Mouse (Mus musculus) CH12.LX (cell line): ENCODE results near the gene Vim. TPM values are rescaled to one million over a fixed set of nuclear protein-coding genes. Genes with fewer than 3 reads are reported as not detected.

ENCODE experiments used
- DNase-seq: peaks from one replicate; pipeline ENCODE4 v3.0.0-alpha.2; 2013; ENCODE audit errors: extremely low read depth
- H3K27ac ChIP-seq: 2 replicates; pipeline ENCODE4 v1.5.1; 2012; ENCODE audit warnings: low read depth, mild to moderate bottlenecking, control low read depth, moderate library complexity; ENCODE audit not compliant: insufficient read depth
- H3K27me3 ChIP-seq: replicated peaks from 2 replicates; pipeline ENCODE3; 2012; ENCODE audit warnings: inconsistent platforms
- H3K36me3 ChIP-seq, 2 experiments: replicated peaks in 1 of 2; 2 replicates each; pipeline versions ENCODE3 to v1.6.1; 2012; ENCODE audit warnings: inconsistent platforms in 1 of 2, low read length in 1 of 2, mild to moderate bottlenecking in 1 of 2, mixed read lengths in 1 of 2, moderate library complexity in 1 of 2; ENCODE audit not compliant: control insufficient read depth in 1 of 2, insufficient read depth in 1 of 2
- H3K4me1 ChIP-seq, 2 experiments: 2 replicates each; pipeline ENCODE4 v1.6.1; 2012; ENCODE audit warnings: inconsistent platforms in 1 of 2, moderate library complexity in 1 of 2; ENCODE audit not compliant: insufficient read depth in 2 of 2, control insufficient read depth in 1 of 2
- H3K4me2 ChIP-seq: 2 replicates; pipeline ENCODE4 v1.6.1; 2012; ENCODE audit warnings: low read depth, mild to moderate bottlenecking, control low read depth; ENCODE audit not compliant: poor library complexity, insufficient read depth, severe bottlenecking
- H3K4me3 ChIP-seq, 3 experiments: fragments of 150-350 bp in 1 of 3; sonication (generic) in 1 of 3; replicated peaks in 1 of 3; 2 replicates each; pipeline versions ENCODE3 to v1.5.1; 2011 to 2012; ENCODE audit warnings: low read depth in 2 of 3, low read length in 2 of 3, mild to moderate bottlenecking in 2 of 3, moderate library complexity in 2 of 3, control low read depth in 1 of 3, improper control_type of control experiment in 1 of 3, inconsistent platforms in 1 of 3, mixed read lengths in 1 of 3; ENCODE audit not compliant: poor library complexity in 1 of 3
- H3K79me2 ChIP-seq: replicated peaks from 2 replicates; pipeline ENCODE4 v1.6.1; 2012; ENCODE audit warnings: mild to moderate bottlenecking, moderate library complexity; ENCODE audit not compliant: control insufficient read depth, poor library complexity, insufficient read depth, severe bottlenecking; ENCODE audit errors: extremely low read depth
- H3K9ac ChIP-seq: 2 replicates; pipeline ENCODE4 v1.6.1; 2012; ENCODE audit warnings: low read depth, mild to moderate bottlenecking, control low read depth, moderate library complexity; ENCODE audit not compliant: insufficient read depth
- H3K9me3 ChIP-seq: replicated peaks from 2 replicates; pipeline ENCODE3; 2012; ENCODE audit warnings: low read length, inconsistent platforms, mixed read lengths
- BHLHE40 ChIP-seq: IDR thresholded peaks from 2 replicates; pipeline ENCODE4 v1.6.1; 2011; ENCODE audit warnings: mild to moderate bottlenecking, low read depth, low read length, improper control_type of control experiment
- CHD1 ChIP-seq: IDR thresholded peaks from 2 replicates; pipeline ENCODE4 v1.6.1; 2012; ENCODE audit warnings: low read depth, low read length, improper control_type of control experiment, inconsistent platforms
- CHD2 ChIP-seq: IDR thresholded peaks from 2 replicates; pipeline ENCODE4 v1.6.1; 2011; ENCODE audit warnings: low read length, improper control_type of control experiment
- CTCF ChIP-seq, 2 experiments: IDR thresholded peaks in 1 of 2; conservative IDR thresholded peaks in 1 of 2; 2 replicates each; pipeline ENCODE4 v1.5.1; 2011 to 2012; ENCODE audit warnings: low read depth in 2 of 2, low read length in 2 of 2, improper control_type of control experiment in 1 of 2, inconsistent platforms in 1 of 2, mild to moderate bottlenecking in 1 of 2, moderate library complexity in 1 of 2
- E2F4 ChIP-seq: IDR thresholded peaks from 2 replicates; pipeline ENCODE4 v1.6.1; 2011; ENCODE audit warnings: low read depth, low read length, improper control_type of control experiment; ENCODE audit not compliant: insufficient replicate concordance
- ELF1 ChIP-seq: IDR thresholded peaks from 2 replicates; pipeline ENCODE4 v1.6.1; 2014; ENCODE audit warnings: low read depth, mild to moderate bottlenecking, inconsistent platforms, low read length, improper control_type of control experiment
- EP300 ChIP-seq: IDR thresholded peaks from 2 replicates; pipeline ENCODE4 v1.6.1; 2011; ENCODE audit warnings: low read length, improper control_type of control experiment
- ETS1 ChIP-seq: conservative IDR thresholded peaks from 2 replicates; pipeline ENCODE4 v1.6.1; 2012; ENCODE audit warnings: low read depth, mild to moderate bottlenecking, inconsistent platforms, low read length, improper control_type of control experiment, moderate library complexity
- GABPA ChIP-seq: IDR thresholded peaks from 2 replicates; pipeline ENCODE4 v1.6.1; 2012; ENCODE audit warnings: low read depth, low read length, improper control_type of control experiment, inconsistent platforms; ENCODE audit not compliant: insufficient replicate concordance
- HCFC1 ChIP-seq: IDR thresholded peaks from 2 replicates; pipeline ENCODE4 v1.6.1; 2012; ENCODE audit warnings: low read depth, mild to moderate bottlenecking, inconsistent platforms, low read length, improper control_type of control experiment
- IRF4 ChIP-seq: IDR thresholded peaks from 2 replicates; pipeline ENCODE4 v1.6.1; 2014; ENCODE audit warnings: low read depth, mild to moderate bottlenecking, inconsistent platforms, low read length, improper control_type of control experiment
- JUN ChIP-seq: IDR thresholded peaks from 2 replicates; pipeline ENCODE4 v1.6.1; 2011; ENCODE audit warnings: low read depth, mild to moderate bottlenecking, low read length, improper control_type of control experiment, moderate library complexity; ENCODE audit not compliant: insufficient read depth
- JUND ChIP-seq: conservative IDR thresholded peaks from 2 replicates; pipeline ENCODE4 v1.6.1; 2011; ENCODE audit warnings: low read depth, low read length, improper control_type of control experiment
- KAT2A ChIP-seq: IDR thresholded peaks from 2 replicates; pipeline ENCODE4 v1.6.1; 2012; ENCODE audit warnings: low read length, improper control_type of control experiment, inconsistent platforms; ENCODE audit not compliant: insufficient replicate concordance
- MAFK ChIP-seq: IDR thresholded peaks from 2 replicates; pipeline ENCODE4 v1.6.1; 2011; ENCODE audit warnings: low read length, improper control_type of control experiment; ENCODE audit not compliant: insufficient replicate concordance
- MAX ChIP-seq: IDR thresholded peaks from 2 replicates; pipeline ENCODE4 v1.6.1; 2011; ENCODE audit warnings: low read length, improper control_type of control experiment
- MAZ ChIP-seq: IDR thresholded peaks from 2 replicates; pipeline ENCODE4 v1.6.1; 2012; ENCODE audit warnings: low read depth, mild to moderate bottlenecking, inconsistent platforms, low read length, improper control_type of control experiment, moderate library complexity
- MEF2A ChIP-seq: IDR thresholded peaks from 2 replicates; pipeline ENCODE4 v1.6.1; 2014; ENCODE audit warnings: low read depth, mild to moderate bottlenecking, inconsistent platforms, low read length, improper control_type of control experiment, borderline replicate concordance
- MXI1 ChIP-seq: IDR thresholded peaks from 2 replicates; pipeline ENCODE4 v1.6.1; 2011; ENCODE audit warnings: mild to moderate bottlenecking, low read depth, low read length, improper control_type of control experiment
- MYC ChIP-seq: IDR thresholded peaks from 2 replicates; pipeline ENCODE4 v1.6.1; 2011; ENCODE audit warnings: low read depth, mild to moderate bottlenecking, improper control_type of control experiment, low read length
- NELFE ChIP-seq: IDR thresholded peaks from 2 replicates; pipeline ENCODE4 v1.6.1; 2011; ENCODE audit warnings: low read depth, low read length, improper control_type of control experiment
- NRF1 ChIP-seq: IDR thresholded peaks from 2 replicates; pipeline ENCODE4 v1.6.1; 2014; ENCODE audit warnings: low read depth, mild to moderate bottlenecking, inconsistent platforms, low read length, improper control_type of control experiment, moderate library complexity
- PAX5 ChIP-seq: IDR thresholded peaks from 2 replicates; pipeline ENCODE4 v1.6.1; 2012; ENCODE audit warnings: low read length, inconsistent platforms, mixed read lengths
- POLR2A ChIP-seq: IDR thresholded peaks from 2 replicates; pipeline ENCODE4 v1.6.1; 2011; ENCODE audit warnings: low read depth, mild to moderate bottlenecking, improper control_type of control experiment, low read length
- POLR2AphosphoS2 ChIP-seq: IDR thresholded peaks from 2 replicates; pipeline ENCODE4 v1.6.1; 2011; ENCODE audit warnings: low read depth, low read length, improper control_type of control experiment
- RAD21 ChIP-seq: IDR thresholded peaks from 2 replicates; pipeline ENCODE4 v1.6.1; 2011; ENCODE audit warnings: low read depth, mild to moderate bottlenecking, low read length, improper control_type of control experiment, moderate library complexity
- RCOR1 ChIP-seq: conservative IDR thresholded peaks from 2 replicates; pipeline ENCODE4 v1.6.1; 2012; ENCODE audit warnings: low read depth, mild to moderate bottlenecking, inconsistent platforms, low read length, improper control_type of control experiment
- SIN3A ChIP-seq: IDR thresholded peaks from 2 replicates; pipeline ENCODE4 v1.6.1; 2012; ENCODE audit warnings: low read length, improper control_type of control experiment, inconsistent platforms
- SMC3 ChIP-seq: IDR thresholded peaks from 2 replicates; pipeline ENCODE4 v1.6.1; 2011; ENCODE audit warnings: low read depth, low read length, improper control_type of control experiment
- TBP ChIP-seq: conservative IDR thresholded peaks from 2 replicates; pipeline ENCODE4 v1.6.1; 2011; ENCODE audit warnings: low read depth, low read length, improper control_type of control experiment
- TCF12 ChIP-seq: IDR thresholded peaks from 2 replicates; pipeline ENCODE4 v1.6.1; 2014; ENCODE audit warnings: low read depth, mild to moderate bottlenecking, inconsistent platforms, low read length, improper control_type of control experiment
- UBTF ChIP-seq: IDR thresholded peaks from 2 replicates; pipeline ENCODE4 v1.6.1; 2012; ENCODE audit warnings: low read depth, mild to moderate bottlenecking, inconsistent platforms, low read length, improper control_type of control experiment, moderate library complexity
- USF1 ChIP-seq: IDR thresholded peaks from 2 replicates; pipeline ENCODE4 v1.6.1; 2014; ENCODE audit warnings: low read depth, mild to moderate bottlenecking, inconsistent platforms, low read length, improper control_type of control experiment
- USF2 ChIP-seq: conservative IDR thresholded peaks from 2 replicates; pipeline ENCODE4 v1.6.1; 2011; ENCODE audit warnings: low read depth, low read length, improper control_type of control experiment
- ZC3H11A ChIP-seq: IDR thresholded peaks from 2 replicates; pipeline ENCODE4 v1.6.1; 2012; ENCODE audit warnings: low read depth, mild to moderate bottlenecking, inconsistent platforms, low read length, improper control_type of control experiment
- ZKSCAN1 ChIP-seq: IDR thresholded peaks from 2 replicates; pipeline ENCODE4 v1.6.1; 2012; ENCODE audit warnings: low read depth, inconsistent platforms, low read length, improper control_type of control experiment, borderline replicate concordance
- ZMIZ1 ChIP-seq: IDR thresholded peaks from 2 replicates; pipeline ENCODE4 v1.6.1; 2012; ENCODE audit warnings: low read depth, mild to moderate bottlenecking, inconsistent platforms, low read length, improper control_type of control experiment
- ZNF384 ChIP-seq: IDR thresholded peaks from 2 replicates; pipeline ENCODE4 v1.6.1; 2012; ENCODE audit warnings: low read depth, low read length, improper control_type of control experiment, inconsistent platforms
- dilution Hi-C: fragments of 300-500 bp; cut with MboI; formaldehyde crosslinking; loops from 2 replicates; pipeline ENCODE4 v1.14.3; 2020; ENCODE audit warnings: low sequenced_read_pairs; ENCODE audit not compliant: extremely low pct_unique_long_range_greater_than_20kb, extremely low pct_ligation_motif_present
- in situ Hi-C: fragments of 300-500 bp; cut with MboI; formaldehyde crosslinking; loops from 3 replicates; pipeline ENCODE4 v1.14.3; 2019; ENCODE audit warnings: low sequenced_read_pairs, low pct_ligation_motif_present, low pct_unique_long_range_greater_than_20kb, mixed read lengths
- polyA plus RNA-seq: library from polyadenylated mRNA; unstranded; fragments of >175 nt; gene quantifications from 2 replicates; pipeline ENCODE4 v1.2.1, GENCODE M21; 2012; ENCODE audit warnings: low read depth; ENCODE audit not compliant: insufficient read length
- total RNA-seq, 2 experiments: library from RNA; depleted of rRNA; stranded (reverse); fragments of 300-350 nt in 1 of 2; fragments of >200 nt in 1 of 2; gene quantifications; 2 replicates each; pipeline ENCODE4 v1.2.3; 2012 to 2014

Vim gene
- total and polyA plus RNA-seq, 3 experiments = 153 to 164 (median 157) TPM

GRCm38 (mm10) chr2:13544193-13544824 lies 29.4 kb upstream of the Vim start, which contains the start of gene Trdmt1:
Gene Trdmt1, minus strand, starts transcription at chr2:13544668.
- no peaks in the 10 kb centered on the region for H3K27me3 ChIP-seq
- H3K4me2 ChIP-seq = peak within 1 kb of the TSS; percentile 91
- peak; percentile 88 for TF ChIP-seq HCFC1
- peak; percentile 18; the same call in 1 of the 2 replicates for TF ChIP-seq MAZ
- no peak for TF ChIP-seq USF2
- no peak for TF ChIP-seq MAFK
- no peak for TF ChIP-seq JUN
- TF ChIP-seq ZMIZ1 = no peak
- no peak for TF ChIP-seq JUND
- TF ChIP-seq NELFE = peak; percentile 62
- TF ChIP-seq ETS1 = no peak
- peak; percentile 63; the same call in 1 of the 2 replicates for TF ChIP-seq TCF12
- no peak for TF ChIP-seq BHLHE40
- peak; percentile 52; the same call in 1 of the 2 replicates for TF ChIP-seq SIN3A
- peak; percentile 67; the same call in 1 of the 2 replicates for TF ChIP-seq KAT2A
- no peak for TF ChIP-seq PAX5
- no peak for TF ChIP-seq RCOR1
- TF ChIP-seq ELF1 = peak; percentile 65; the same call in 1 of the 2 replicates
- TF ChIP-seq MAX = no peak
- TF ChIP-seq TBP = peak; percentile 49; the same call in 1 of the 2 replicates
- TF ChIP-seq ZNF384 = no peak
- TF ChIP-seq MYC = no peak
- TF ChIP-seq MXI1 = peak; percentile 41
- no peak for TF ChIP-seq USF1
- no peak for TF ChIP-seq CHD1
- TF ChIP-seq POLR2A = peak; percentile 84
- TF ChIP-seq IRF4 = no peak; the same call in 1 of the 2 replicates
- TF ChIP-seq E2F4 = no peak
- no peak for TF ChIP-seq NRF1
- TF ChIP-seq CHD2 = no peak
- TF ChIP-seq UBTF = no peak; the same call in 1 of the 2 replicates
- TF ChIP-seq RAD21 = no peak
- no peak for TF ChIP-seq ZKSCAN1
- no peak for TF ChIP-seq EP300
- TF ChIP-seq ZC3H11A = no peak
- no peak for TF ChIP-seq POLR2AphosphoS2
- TF ChIP-seq GABPA = no peak; the same call in 1 of the 2 replicates
- TF ChIP-seq SMC3 = no peak
- TF ChIP-seq CTCF (conservative IDR thresholded peaks at IDR 0.05 in 1 of 2, IDR thresholded peaks at IDR 0.05 in 1 of 2; ENCODE audit: low read depth in 2 of 2, low read length in 2 of 2) = no peak
- TF ChIP-seq MEF2A = no peak; the same call in 1 of the 2 replicates
- H3K4me3 ChIP-seq = peak within 1 kb of the TSS; percentile 63 to 88 (median 74)
- DNase-seq = peak; percentile 77
- in situ Hi-C loops = no loop called here
- peaks cover 0 to 3% of the 10 kb centered on the region in 2 experiments; a peak in 1 of 4 replicates for H3K4me1 ChIP-seq
- peak within 1 kb of the TSS; percentile 87 for H3K27ac ChIP-seq
- H3K36me3 ChIP-seq = no peaks in the 10 kb centered on the region
- peaks cover 4% of the 10 kb centered on the region for H3K79me2 ChIP-seq
- H3K9ac ChIP-seq = peak within 1 kb of the TSS; percentile 88
- no peaks in the 10 kb centered on the region for H3K9me3 ChIP-seq
- dilution Hi-C loops = no loop called here
